30 mouse cellular contexts compared by ENCODE assay signal in the genomic region with DNA sequence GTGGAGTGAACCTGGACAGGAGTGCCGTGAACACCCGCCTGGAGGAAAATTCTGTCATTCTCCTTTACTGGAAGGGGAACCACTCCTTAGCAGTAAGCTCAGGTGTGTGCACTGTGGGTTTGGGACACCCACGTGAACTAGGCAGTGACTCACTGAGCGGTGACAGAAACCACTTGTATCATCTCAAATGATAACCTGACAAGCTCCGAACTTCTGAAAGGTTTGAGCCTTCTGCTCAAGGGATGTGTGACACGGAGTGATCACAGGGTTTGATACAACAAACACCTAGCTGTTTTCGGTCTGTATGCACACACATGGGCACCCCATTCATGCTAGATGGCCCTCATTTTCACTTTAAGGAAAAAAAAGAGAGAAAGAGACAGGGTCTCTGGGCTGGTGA. TPM values are rescaled to one million over a fixed set of nuclear protein-coding genes. Genes with fewer than 3 reads are reported as not detected.
DNase-seq lines count a peak whose midpoint lies in the region; ATAC-seq and TF ChIP-seq lines count a peak whose summit lies in the region.
"Had no signal": no experiment of that assay in that cellular context is flagged by ENCODE, and none has a peak within 500 bp of the region (broad histone marks: within the 10 kb centered on the region; RNA-seq: fewer than 3 reads in every experiment).

A gene (minus strand): TSS at position 76 of the 400 bp plus-strand sequence.

- H3K27me3 ChIP-seq in spleen, adult 2 months (ENCODE audit: control insufficient read depth, insufficient read depth, low read length), result no peaks in the 10 kb centered on the region
- no peaks in the 10 kb centered on the region for H3K27me3 ChIP-seq in hindbrain, embryonic 13.5 days
- H3K27me3 ChIP-seq: embryonic facial prominence, embryonic 15.5 days; forebrain, embryonic 15.5 days; hindbrain, embryonic 15.5 days had no signal

- H3K9me3 ChIP-seq in hindbrain, embryonic 13.5 days, result no peaks in the 10 kb centered on the region
- H3K9me3 ChIP-seq: embryonic facial prominence, embryonic 15.5 days; forebrain, embryonic 15.5 days; G1E; heart, embryonic 10.5 days; hindbrain, embryonic 15.5 days had no signal

- TF ChIP-seq CTCF in spleen, adult 2 months (IDR thresholded peaks at IDR 0.05; ENCODE audit: extremely low read depth, insufficient read depth, insufficient read length, insufficient replicate concordance), result no peak

- H3K27ac ChIP-seq in spleen, adult 2 months (ENCODE audit: insufficient read depth, low read length), result peak within 1 kb of the TSS; percentile 18
- H3K27ac ChIP-seq in hindbrain, embryonic 13.5 days, result no peak within 1 kb of the TSS
- H3K27ac ChIP-seq: forebrain, embryonic 15.5 days; heart, embryonic 10.5 days; hindbrain, embryonic 15.5 days had no signal

- no peak for DNase-seq in spleen, adult 2 months (ENCODE audit: low read depth in 1 of 2, low spot score in 2 of 2)
- DNase-seq in spleen, adult 18-20 months, result no peak
- peak; percentile 58 to 65 for DNase-seq in CD8-positive naive resting alpha-beta T cell, adult 2 months (ENCODE audit: low read depth in 2 of 2, low spot score in 2 of 2)
- DNase-seq in T-cell, adult 2 months (ENCODE audit: low spot score), result peak; percentile 79
- no peak for DNase-seq in lung, postnatal 36 days
- DNase-seq in heart, adult 18-20 months, result no peak
- DNase-seq: adrenal gland, postnatal 14 days; cerebellum, adult 2 months; cerebellum, postnatal 14 days; embryo, embryonic 11 days; gastrocnemius, postnatal 36 days; heart, adult 11 months; heart, postnatal 10 days; kidney, adult 18-20 months had no signal

- no peak within 1 kb of the TSS for H3K4me3 ChIP-seq in spleen, adult 2 months (ENCODE audit: extremely low read depth, insufficient read depth, insufficient read length)
- no peak within 1 kb of the TSS for H3K4me3 ChIP-seq in hindbrain, embryonic 13.5 days
- H3K4me3 ChIP-seq: embryonic facial prominence, embryonic 15.5 days; erythroblast, embryonic 14.5 days; forebrain, embryonic 15.5 days; heart, embryonic 10.5 days; hindbrain, embryonic 15.5 days had no signal

- no peaks in the 10 kb centered on the region for H3K36me3 ChIP-seq in spleen, adult 2 months (ENCODE audit: control insufficient read depth, insufficient read depth, low read length)
- H3K36me3 ChIP-seq in hindbrain, embryonic 13.5 days, result no peaks in the 10 kb centered on the region
- H3K36me3 ChIP-seq: embryonic facial prominence, embryonic 15.5 days; forebrain, embryonic 15.5 days; G1E; heart, embryonic 10.5 days; hindbrain, embryonic 15.5 days had no signal

- TF ChIP-seq POLR2A in spleen, adult 2 months (IDR thresholded peaks at IDR 0.05; ENCODE audit: low read depth, low read length), result no peak

- peak; percentile 35 for ATAC-seq in inflammation-experienced regulatory T-cells, adult 6 months
- no peak for ATAC-seq in hindbrain, embryonic 13.5 days (ENCODE audit: low FRiP score)
- ATAC-seq: forebrain, embryonic 15.5 days had no signal

- no peak within 1 kb of the TSS for H3K4me2 ChIP-seq in hindbrain, embryonic 13.5 days
- H3K4me2 ChIP-seq: embryonic facial prominence, embryonic 15.5 days; forebrain, embryonic 15.5 days; hindbrain, embryonic 15.5 days had no signal

- no peaks in the 10 kb centered on the region; the same call in none of the 2 replicates for H3K4me1 ChIP-seq in spleen, adult 2 months (ENCODE audit: control insufficient read depth, insufficient read depth, insufficient read length)
- peaks cover 6% of the 10 kb centered on the region; the same call in 1 of the 2 replicates for H3K4me1 ChIP-seq in hindbrain, embryonic 13.5 days (replicated peaks)
- H3K4me1 ChIP-seq: forebrain, embryonic 15.5 days had no signal

- no peak within 1 kb of the TSS for H3K9ac ChIP-seq in hindbrain, embryonic 13.5 days
- H3K9ac ChIP-seq: embryonic facial prominence, embryonic 15.5 days; forebrain, embryonic 15.5 days; hindbrain, embryonic 15.5 days had no signal

- 78% methylated on average over 7 of the region's 7 CpGs for WGBS in spleen, adult 2 months
- 91% methylated on average over 7 of the region's 7 CpGs for WGBS in hindbrain, embryonic 13.5 days

RNA-seq across cellular contexts. Expression of the gene that starts here (rescaled TPM):
- polyA plus RNA-seq in spleen, adult 2 months (2012; rRNA removed), result 0.25 and 0.35 TPM in 2 replicates
- not detected for polyA plus RNA-seq in inflammation-experienced regulatory T-cells, adult 6 months (2017; shearing (Covaris generic))
- total RNA-seq in heart, adult 18-20 months (2021), result not detected
- not detected in 2 replicates for polyA plus RNA-seq in hindbrain, embryonic 13.5 days (2015; fragmentation: Nextera tagmentation; extraction: Ambion mirVana)
- total RNA-seq: adrenal gland, adult 18-20 months; adrenal gland, postnatal 14 days; common myeloid progenitor, adult 5-6 weeks; G1E; heart, postnatal 10 days; hematopoietic stem cell, adult 5-6 weeks had no signal
- polyA plus RNA-seq: C2C12; cerebellum, adult 2 months; embryonic facial prominence, embryonic 11.5 days; embryonic facial prominence, embryonic 15.5 days; erythroblast, embryonic 14.5 days; forebrain, embryonic 11.5 days; forebrain, embryonic 15.5 days; G1E; heart, embryonic 10.5 days; heart, embryonic 14.5 days; hindbrain, embryonic 15.5 days; intestine, embryonic 14.5 days had no signal

Comparison
In these comparisons a context has a peak if more than half of its experiments do, and no peak if none do; other contexts are left out.
1. Peak in ATAC-seq in inflammation-experienced regulatory T-cells, adult 6 months; RNA of the gene not detected or under 1 TPM.
2. DNase-seq: peak in CD8-positive naive resting alpha-beta T cell, adult 2 months (2 of 2) and T-cell, adult 2 months (single experiment); none in spleen, adult 2 months (0 of 2), spleen, adult 18-20 months (0 of 2), lung, postnatal 36 days (single experiment) and heart, adult 18-20 months (0 of 2).